27 mouse cellular contexts compared by ENCODE assay signal in the genomic region with DNA sequence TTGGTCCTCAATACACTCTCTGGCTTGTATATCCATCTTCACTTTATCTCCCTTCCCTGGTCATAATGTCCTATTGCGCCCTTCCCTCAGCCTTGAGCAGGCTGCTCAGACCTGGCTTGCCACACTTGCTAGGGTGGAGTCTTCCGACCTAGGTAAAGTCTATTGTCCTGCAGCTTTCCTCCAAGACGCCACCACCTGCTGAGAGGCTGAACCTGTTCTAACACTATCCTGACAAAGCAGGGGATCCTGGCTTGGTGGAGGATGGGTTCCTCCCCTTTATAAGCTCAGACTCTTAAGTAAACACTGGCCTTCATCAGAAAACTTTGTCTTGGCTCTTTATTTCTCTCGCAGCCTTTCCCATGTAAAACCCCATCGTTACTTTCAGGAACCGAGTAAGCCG. TPM values are rescaled to one million over a fixed set of nuclear protein-coding genes. Genes with fewer than 3 reads are reported as not detected.
DNase-seq lines count a peak whose midpoint lies in the region; TF ChIP-seq lines count a peak whose summit lies in the region.
"Had no signal": no experiment of that assay in that cellular context is flagged by ENCODE, and none has a peak within 500 bp of the region (broad histone marks: within the 10 kb centered on the region; RNA-seq: fewer than 3 reads in every experiment).

No protein-coding gene starts in this region.

- no peak for TF ChIP-seq POLR2A in ES-Bruce4 (IDR thresholded peaks at IDR 0.05; ENCODE audit: insufficient read depth, low read length)
- no peak for TF ChIP-seq POLR2A in cortical plate, adult 2 months (IDR thresholded peaks at IDR 0.05; ENCODE audit: extremely low read depth, insufficient read depth, low read length)

- no peaks in the 10 kb centered on the region for H3K27me3 ChIP-seq in ES-Bruce4 (ENCODE audit: control insufficient read depth, insufficient read depth, low read length, poor library complexity, severe bottlenecking)
- H3K27me3 ChIP-seq: CH12.LX; embryonic facial prominence, embryonic 12.5 days; embryonic facial prominence, embryonic 15.5 days; heart, embryonic 12.5 days; heart, embryonic 15.5 days; hindbrain, embryonic 13.5 days; intestine, embryonic 15.5 days had no signal

- no peak overlapping the region for H3K9ac ChIP-seq in ES-Bruce4 (ENCODE audit: low read depth, poor library complexity, severe bottlenecking)
- no peak overlapping the region for H3K9ac ChIP-seq in ES-E14 (ENCODE audit: insufficient read depth, low read depth, low read length, poor library complexity, severe bottlenecking)
- H3K9ac ChIP-seq: embryonic facial prominence, embryonic 12.5 days; embryonic facial prominence, embryonic 15.5 days; forebrain, postnatal 0 days; heart, embryonic 12.5 days; heart, embryonic 15.5 days; hindbrain, embryonic 13.5 days; intestine, embryonic 15.5 days had no signal

- no peaks in the 10 kb centered on the region for H3K36me3 ChIP-seq in ES-Bruce4 (ENCODE audit: control insufficient read depth, insufficient read depth, low read length, poor library complexity, severe bottlenecking)
- no peaks in the 10 kb centered on the region; the same call in 1 of the 2 replicates for H3K36me3 ChIP-seq in ES-E14 (ENCODE audit: control insufficient read depth, insufficient read depth, low read length, poor library complexity, severe bottlenecking)
- H3K36me3 ChIP-seq: embryonic facial prominence, embryonic 12.5 days; embryonic facial prominence, embryonic 15.5 days; heart, embryonic 12.5 days; heart, embryonic 15.5 days; hindbrain, embryonic 10.5 days; intestine, embryonic 15.5 days had no signal

- in situ Hi-C loops in ES-E14 (cut with MboI; ENCODE audit: low sequenced_read_pairs in 2 of 2, unreplicated experiment in 2 of 2) = no loop called here

- TF ChIP-seq CTCF in ES-Bruce4 (IDR thresholded peaks at IDR 0.05; ENCODE audit: low read depth, low read length) = no peak
- no peak for TF ChIP-seq CTCF in cortical plate, adult 2 months (IDR thresholded peaks at IDR 0.05; ENCODE audit: extremely low read depth, insufficient read depth, low read length)

- H3K9me3 ChIP-seq in ES-Bruce4 (replicated peaks; ENCODE audit: control insufficient read depth, insufficient read depth, low read length, poor library complexity, severe bottlenecking) = no peaks in the 10 kb centered on the region
- H3K9me3 ChIP-seq in ES-E14 (ENCODE audit: control insufficient read depth, insufficient read depth, low read depth, low read length) = no peaks in the 10 kb centered on the region
- H3K9me3 ChIP-seq: embryonic facial prominence, embryonic 12.5 days; embryonic facial prominence, embryonic 15.5 days; G1E; heart, embryonic 12.5 days; heart, embryonic 15.5 days; hindbrain, embryonic 10.5 days; hindbrain, embryonic 13.5 days; intestine, embryonic 15.5 days had no signal

- H3K4me1 ChIP-seq in ES-Bruce4 (ENCODE audit: control insufficient read depth, insufficient read depth, low read length) = peaks cover 2% of the 10 kb centered on the region
- peaks cover 2 to 13% of the 10 kb centered on the region in 2 experiments; a peak in 2 of 4 replicates for H3K4me1 ChIP-seq in ES-E14 (ENCODE audit: control insufficient read depth in 2 of 2, insufficient read depth in 2 of 2, low read length in 2 of 2, poor library complexity in 1 of 2)
- H3K4me1 ChIP-seq in cortical plate, adult 2 months (ENCODE audit: control insufficient read depth, insufficient read depth, low read length) = peaks cover 12% of the 10 kb centered on the region

- 0 out of 2 replicates have a peak, but pooled peaks have one; percentile 60 for TF ChIP-seq EP300 in ES-Bruce4 (IDR thresholded peaks at IDR 0.05; ENCODE audit: insufficient read depth, low read depth, low read length)

- peak; percentile 22 for DNase-seq in ES-E14 (ENCODE audit: low read depth, low spot score)
- DNase-seq in right cerebral cortex, postnatal 14 days = no peak
- no peak for DNase-seq in adrenal gland, adult 18-20 months (ENCODE audit: low spot score in 2 of 2)
- no peak for DNase-seq in lung, postnatal 4 days
- DNase-seq: adrenal gland, adult 2 months; adrenal gland, postnatal 14 days; B cell, adult 2 months; cerebellum, adult 11 months; cerebellum, adult 2 months; cerebellum, postnatal 10 days; forebrain, postnatal 0 days; gastrocnemius, postnatal 25 days; heart, adult 18-20 months; heart, postnatal 10 days; heart, postnatal 36 days; kidney, adult 18-20 months had no signal

- H3K27ac ChIP-seq in ES-Bruce4 (ENCODE audit: insufficient read depth, low read length) (no peak overlapping the region), ES-E14 (ENCODE audit: insufficient read depth, low read depth, low read length, poor library complexity, severe bottlenecking) (no peak overlapping the region)
- H3K27ac ChIP-seq in cortical plate, adult 2 months (ENCODE audit: insufficient read depth, low read length) = peak overlapping the region; percentile 21; the same call in 1 of the 2 replicates
- H3K27ac ChIP-seq: embryonic facial prominence, embryonic 12.5 days; embryonic facial prominence, embryonic 15.5 days; heart, embryonic 15.5 days; hindbrain, embryonic 10.5 days; hindbrain, embryonic 13.5 days; intestine, embryonic 15.5 days had no signal

- H3K4me3 ChIP-seq in ES-Bruce4 (ENCODE audit: low read depth, low read length) (no peak overlapping the region), ES-E14 (ENCODE audit: insufficient read depth in 1 of 2, low read depth in 1 of 2, low read length in 2 of 2, poor library complexity in 1 of 2, severe bottlenecking in 1 of 2) (no peak overlapping the region)
- no peak overlapping the region for H3K4me3 ChIP-seq in cortical plate, adult 2 months (ENCODE audit: insufficient read depth, low read length)
- H3K4me3 ChIP-seq: embryonic facial prominence, embryonic 12.5 days; embryonic facial prominence, embryonic 15.5 days; heart, embryonic 12.5 days; heart, embryonic 15.5 days; hindbrain, embryonic 10.5 days; hindbrain, embryonic 13.5 days; intestine, embryonic 15.5 days had no signal

TF ChIP-seq in ES-E14, 5 proteins besides CTCF, POLR2A, EP300 and RAD21:
- TF ChIP-seq ZNF384 (IDR thresholded peaks at IDR 0.05; ENCODE audit: low read depth, low read length) (no peak), MAFK (IDR thresholded peaks at IDR 0.05; ENCODE audit: insufficient read depth, low read depth, low read length) (no peak), CHD2 (IDR thresholded peaks at IDR 0.05; ENCODE audit: low read depth, low read length) (no peak), ZC3H11A (IDR thresholded peaks at IDR 0.05; ENCODE audit: borderline replicate concordance, low read depth, low read length) (no peak), HCFC1 (IDR thresholded peaks at IDR 0.05; ENCODE audit: borderline replicate concordance, insufficient read depth, low read length) (no peak)

RNA-seq across cellular contexts. Expression of gene Atp8a1, which starts 47.4 kb away (rescaled TPM):
- 15.5 and 20.6 TPM in 2 replicates for polyA plus RNA-seq in ES-Bruce4 (2011; ENCODE audit: insufficient read depth, insufficient read length, low read depth, missing spikeins)
- total RNA-seq in ES-E14 (2012; rRNA removed) = 13.7 and 18.3 TPM in 2 replicates
- polyA plus RNA-seq in cortical plate, adult 2 months (2012; rRNA removed) = 70.2 and 70.3 TPM in 2 replicates
- total RNA-seq in adrenal gland, adult 18-20 months (2021) = 10 to 100 TPM; 16.6 to 36.1 TPM
